ENCODE assay signal across 8 mouse cellular contexts in the genomic region with DNA sequence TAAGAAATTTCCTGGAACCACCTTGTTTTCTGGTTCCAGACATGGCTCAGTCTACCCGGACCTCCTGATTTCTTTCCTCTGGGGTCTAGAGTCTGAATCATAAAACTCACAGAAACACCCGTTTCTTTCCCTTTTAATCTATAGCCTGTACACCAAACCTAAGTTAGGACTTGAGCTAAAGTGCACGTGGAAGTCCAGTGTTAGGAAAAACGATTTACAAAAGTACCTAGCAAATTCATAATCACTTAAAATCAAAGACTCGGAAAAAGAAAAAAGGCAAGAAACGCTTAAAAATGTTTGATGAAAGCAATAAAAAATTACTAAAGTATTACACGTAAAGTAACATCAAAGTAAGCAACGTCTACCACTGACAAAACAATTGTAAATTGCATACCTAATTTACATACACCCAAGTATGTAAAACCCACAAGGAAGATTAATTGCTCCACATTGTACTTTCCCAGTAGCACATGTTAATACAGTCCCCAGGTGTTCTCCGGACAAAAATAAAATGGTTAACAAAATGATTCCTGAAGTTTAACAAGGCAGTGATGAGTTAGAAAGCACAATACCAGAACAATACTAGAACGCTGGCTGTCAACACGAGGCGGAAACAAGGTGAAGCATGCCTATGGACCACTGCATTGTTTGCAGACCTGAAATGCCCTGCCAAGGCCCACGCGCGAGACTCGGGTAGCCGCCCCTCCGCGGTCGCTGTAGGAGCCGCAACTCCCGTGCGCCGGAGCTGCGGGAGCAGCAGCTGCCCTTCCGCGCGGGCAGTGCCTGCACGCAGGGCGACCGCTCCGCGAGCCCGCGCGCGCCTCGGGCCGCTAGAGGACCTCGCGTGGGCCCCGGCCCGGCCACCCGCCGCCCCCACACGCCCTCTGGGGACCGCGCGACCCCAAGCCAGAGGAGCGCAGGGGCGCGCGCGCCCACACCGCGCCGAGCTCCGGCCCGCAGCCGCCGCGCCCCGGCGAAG. TPM values are rescaled to one million over a fixed set of nuclear protein-coding genes. Genes with fewer than 3 reads are reported as not detected.
DNase-seq lines count a peak whose midpoint lies in the region; ATAC-seq and TF ChIP-seq lines count a peak whose summit lies in the region.

No protein-coding gene starts in this region.

- peak overlapping the region; percentile 93 for H3K27ac ChIP-seq in embryonic facial prominence, embryonic 15.5 days (replicated peaks)
- H3K27ac ChIP-seq in heart, embryonic 12.5 days (ENCODE audit: poor library complexity, severe bottlenecking), result peak overlapping the region; percentile 96
- peak overlapping the region; percentile 96 for H3K27ac ChIP-seq in kidney, postnatal 0 days
- peak overlapping the region; percentile 95 for H3K27ac ChIP-seq in liver, embryonic 11.5 days (ENCODE audit: low read depth, low read length)

- no peak; the same call in 1 of the 2 replicates for TF ChIP-seq CTCF in kidney, postnatal 0 days (IDR thresholded peaks at IDR 0.05; ENCODE audit: low read depth)

- peak; percentile 49 for DNase-seq in 416B (ENCODE audit: low read depth)
- peak; percentile 58 for DNase-seq in adrenal gland, postnatal 25 days
- peak; percentile 47 for DNase-seq in kidney, postnatal 0 days (ENCODE audit: low spot score)
- peak; percentile 65 for DNase-seq in liver, embryonic 11.5 days (ENCODE audit: low spot score)
- DNase-seq in spleen, postnatal 36 days (ENCODE audit: low spot score in 2 of 2), result peak; percentile 48 to 57

- ATAC-seq in embryonic facial prominence, embryonic 15.5 days (ENCODE audit: insufficient number of reproducible peaks, low FRiP score, low TSS enrichment, low read depth), result peak; percentile 3; the same call in 1 of the 2 replicates
- peak; percentile 8 for ATAC-seq in heart, embryonic 12.5 days (ENCODE audit: insufficient number of reproducible peaks, low FRiP score)
- peak; percentile 33; the same call in 1 of the 2 replicates for ATAC-seq in kidney, postnatal 0 days (replicated peaks; ENCODE audit: low FRiP score, low read depth)
- ATAC-seq in liver, embryonic 11.5 days (replicated peaks; ENCODE audit: low FRiP score), result no peak
- ATAC-seq in monocyte, adult 5-6 weeks (replicated peaks; ENCODE audit: insufficient number of reproducible peaks, low FRiP score, low TSS enrichment, poor library complexity, severe bottlenecking), result 0 out of 2 replicates have a peak, but pooled peaks have one; percentile 14

- H3K4me1 ChIP-seq in embryonic facial prominence, embryonic 15.5 days, result peaks cover 15% of the 10 kb centered on the region
- H3K4me1 ChIP-seq in heart, embryonic 12.5 days (replicated peaks), result peaks cover 29% of the 10 kb centered on the region
- peaks cover 9% of the 10 kb centered on the region; the same call in 1 of the 2 replicates for H3K4me1 ChIP-seq in kidney, postnatal 0 days (replicated peaks; ENCODE audit: insufficient read depth, low read length)
- H3K4me1 ChIP-seq in liver, embryonic 11.5 days (replicated peaks; ENCODE audit: control insufficient read depth, insufficient read depth, low read length), result peaks cover 22% of the 10 kb centered on the region

- H3K4me2 ChIP-seq in embryonic facial prominence, embryonic 15.5 days (replicated peaks), result peak overlapping the region; percentile 56
- H3K4me2 ChIP-seq in heart, embryonic 12.5 days, result peak overlapping the region; percentile 84
- H3K4me2 ChIP-seq in kidney, postnatal 0 days (ENCODE audit: low read length), result peak overlapping the region; percentile 70
- H3K4me2 ChIP-seq in liver, embryonic 11.5 days, result peak overlapping the region; percentile 71

- WGBS in embryonic facial prominence, embryonic 15.5 days, result 2% methylated on average over 42 of the region's 64 CpGs
- whole genome bisulfite sequencing in heart, embryonic 12.5 days, result 1% methylated on average over 64 of the region's 64 CpGs
- 1% methylated on average over 55 of the region's 64 CpGs for WGBS in kidney, postnatal 0 days
- 2% methylated on average over 60 of the region's 64 CpGs for WGBS in liver, embryonic 11.5 days

- H3K9me3 ChIP-seq in embryonic facial prominence, embryonic 15.5 days (replicated peaks), result no peaks in the 10 kb centered on the region
- H3K9me3 ChIP-seq in heart, embryonic 12.5 days (replicated peaks), result no peaks in the 10 kb centered on the region
- H3K9me3 ChIP-seq in kidney, postnatal 0 days (replicated peaks; ENCODE audit: low read length), result no peaks in the 10 kb centered on the region
- no peaks in the 10 kb centered on the region for H3K9me3 ChIP-seq in liver, embryonic 11.5 days (ENCODE audit: control insufficient read depth, low read length)

- H3K36me3 ChIP-seq in embryonic facial prominence, embryonic 15.5 days, result peaks cover 5% of the 10 kb centered on the region; the same call in 1 of the 2 replicates
- peaks cover 10% of the 10 kb centered on the region for H3K36me3 ChIP-seq in heart, embryonic 12.5 days
- no peaks in the 10 kb centered on the region for H3K36me3 ChIP-seq in kidney, postnatal 0 days (ENCODE audit: insufficient read depth, low read length)
- H3K36me3 ChIP-seq in liver, embryonic 11.5 days (ENCODE audit: control insufficient read depth, insufficient read depth, low read length), result peaks cover 3% of the 10 kb centered on the region; the same call in 1 of the 2 replicates

- H3K4me3 ChIP-seq in embryonic facial prominence, embryonic 15.5 days (replicated peaks), result peak overlapping the region; percentile 84
- H3K4me3 ChIP-seq in heart, embryonic 12.5 days, result peak overlapping the region; percentile 93
- H3K4me3 ChIP-seq in kidney, postnatal 0 days (replicated peaks; ENCODE audit: low read depth, low read length), result peak overlapping the region; percentile 92
- peak overlapping the region; percentile 92 for H3K4me3 ChIP-seq in liver, embryonic 11.5 days (ENCODE audit: low read depth, low read length)

- no peaks in the 10 kb centered on the region for H3K27me3 ChIP-seq in embryonic facial prominence, embryonic 15.5 days
- no peaks in the 10 kb centered on the region for H3K27me3 ChIP-seq in heart, embryonic 12.5 days (replicated peaks)
- H3K27me3 ChIP-seq in kidney, postnatal 0 days (ENCODE audit: insufficient read depth, low read length), result no peaks in the 10 kb centered on the region
- H3K27me3 ChIP-seq in liver, embryonic 11.5 days (replicated peaks; ENCODE audit: control insufficient read depth, insufficient read depth, low read length), result no peaks in the 10 kb centered on the region

- H3K9ac ChIP-seq in embryonic facial prominence, embryonic 15.5 days, result peak overlapping the region; percentile 75
- peak overlapping the region; percentile 91 for H3K9ac ChIP-seq in heart, embryonic 12.5 days
- H3K9ac ChIP-seq in kidney, postnatal 0 days (ENCODE audit: low read depth, low read length), result peak overlapping the region; percentile 85
- peak overlapping the region; percentile 93 for H3K9ac ChIP-seq in liver, embryonic 11.5 days (ENCODE audit: low read depth, low read length)

RNA-seq across cellular contexts. Expression of a gene that starts 0.8 kb away (rescaled TPM):
- 9.9 and 14.3 TPM in 2 replicates for total RNA-seq in adrenal gland, postnatal 25 days (2021)
- polyA plus RNA-seq in embryonic facial prominence, embryonic 15.5 days (2015; fragmentation: Nextera tagmentation; extraction: Ambion mirVana), result 15.3 and 16.5 TPM in 2 replicates
- 45.1 and 47.4 TPM in 2 replicates for polyA plus RNA-seq in heart, embryonic 12.5 days (2016; fragmentation: Nextera tagmentation; extraction: Ambion mirVana)
- 8.4 and 8.5 TPM in 2 replicates for polyA plus RNA-seq in kidney, postnatal 0 days (2015; fragmentation: Nextera tagmentation; extraction: Ambion mirVana)
- polyA plus RNA-seq in liver, embryonic 11.5 days (2014; fragmentation: Nextera tagmentation; extraction: Ambion mirVana), result 17.0 and 18.2 TPM in 2 replicates
- total RNA-seq in monocyte, adult 5-6 weeks (2017), result 33.4 to 43.6 TPM (median 39.7 TPM) in 3 replicates

RNA-seq across cellular contexts. Expression of a gene that starts 0.9 kb away (rescaled TPM):
- total RNA-seq in adrenal gland, postnatal 25 days (2021), result 20.4 and 24.6 TPM in 2 replicates
- 47.8 and 50.6 TPM in 2 replicates for polyA plus RNA-seq in embryonic facial prominence, embryonic 15.5 days (2015; fragmentation: Nextera tagmentation; extraction: Ambion mirVana)
- polyA plus RNA-seq in heart, embryonic 12.5 days (2016; fragmentation: Nextera tagmentation; extraction: Ambion mirVana), result 50.4 and 51.1 TPM in 2 replicates
- 63.4 and 68.7 TPM in 2 replicates for polyA plus RNA-seq in kidney, postnatal 0 days (2015; fragmentation: Nextera tagmentation; extraction: Ambion mirVana)
- 48.0 and 55.4 TPM in 2 replicates for polyA plus RNA-seq in liver, embryonic 11.5 days (2014; fragmentation: Nextera tagmentation; extraction: Ambion mirVana)
- 9.7 to 19.7 TPM (median 12.5 TPM) in 3 replicates for total RNA-seq in monocyte, adult 5-6 weeks (2017)
